Mouse (Mus musculus): Measurements from ENCODE around the gene Speer4c. TPM values are rescaled to one million over a fixed set of nuclear protein-coding genes. Genes with fewer than 3 reads are reported as not detected.
"Not testable (repeated sequence)": the region's sequence is repeated elsewhere in the genome, so short reads cannot be mapped to it uniquely, and the experiment has no call there.

Speer4c gene
- polyA plus RNA-seq (2012; ENCODE audit: insufficient read depth, insufficient read length, missing spikeins), result not detected in 2 replicates

DNA sequence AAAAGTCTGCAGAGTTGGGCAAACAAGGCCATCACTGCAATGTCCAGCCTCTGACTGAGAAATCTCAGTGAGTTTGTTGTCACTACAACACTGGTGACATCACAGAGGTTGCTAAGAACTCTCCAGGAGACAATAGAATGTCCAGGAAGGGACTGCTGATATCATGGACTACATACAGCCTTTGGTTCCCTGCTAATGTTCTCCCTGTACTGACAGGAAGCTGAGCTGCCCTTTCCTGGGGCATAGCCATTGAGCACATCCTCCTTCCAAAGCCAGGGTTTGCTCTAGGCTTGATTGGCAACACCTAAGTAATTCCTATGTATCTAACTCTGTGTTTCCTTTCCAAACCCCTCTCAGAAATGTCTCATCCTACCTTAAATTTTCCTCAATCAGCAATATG, at the start of gene Speer4c:
TSS of gene Speer4c (minus strand) at position 101 of the 400 bp plus-strand sequence.
- H3K27ac ChIP-seq (ENCODE audit: insufficient read depth, low read depth, low read length); H3K4me3 ChIP-seq (ENCODE audit: insufficient read depth, low read length); H3K4me1 ChIP-seq (ENCODE audit: control insufficient read depth, insufficient read depth, low read length): not testable (repeated sequence)

DNA sequence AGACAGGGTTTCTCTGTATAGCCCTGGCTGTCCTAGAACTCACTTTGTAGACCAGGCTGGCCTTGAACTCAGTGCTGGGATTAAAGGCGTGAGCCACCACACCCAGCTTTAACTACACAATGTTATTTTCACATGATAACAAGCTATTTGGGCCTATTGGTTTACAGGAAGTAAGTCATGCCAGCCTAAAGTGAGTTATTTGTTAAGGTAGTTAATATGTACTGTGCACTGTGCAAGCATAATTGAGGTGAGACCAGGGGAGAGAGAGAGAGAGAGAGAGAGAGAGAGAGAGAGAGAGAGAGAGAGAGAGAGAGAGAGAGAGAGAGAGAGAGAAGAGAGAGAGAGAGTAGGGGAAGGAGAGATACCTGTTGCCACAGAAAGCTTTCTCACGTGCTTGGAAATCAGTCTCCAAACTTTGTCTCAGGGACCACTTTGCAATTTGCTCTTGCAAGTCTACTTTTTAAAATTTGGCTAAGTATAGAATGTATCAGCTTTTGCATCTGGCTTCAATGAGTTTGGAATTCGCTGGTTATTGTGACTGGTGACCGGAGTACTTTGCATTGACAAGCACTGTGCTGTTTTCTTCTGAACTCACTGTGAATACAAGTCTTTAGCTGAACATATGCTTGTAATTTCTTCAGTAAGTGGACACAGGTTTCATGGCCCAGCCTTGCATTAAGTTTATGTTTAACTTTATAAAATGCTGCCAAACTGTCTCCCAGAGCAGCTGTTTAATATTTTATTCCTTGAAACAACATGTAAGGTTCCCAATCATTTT, 33.6 kb upstream of the Speer4c start:
- Histone ChIP-seq H3K27ac (ENCODE audit: insufficient read depth, low read depth, low read length) (no peak overlapping the region), H3K4me1 (ENCODE audit: control insufficient read depth, insufficient read depth, low read length) (no peaks in the 10 kb centered on the region), H3K4me3 (ENCODE audit: insufficient read depth, low read length) (no peak overlapping the region)
- no peak for TF ChIP-seq CTCF (IDR thresholded peaks at IDR 0.05; ENCODE audit: low read depth, low read length)
- TF ChIP-seq POLR2A (IDR thresholded peaks at IDR 0.05; ENCODE audit: borderline replicate concordance, low read depth, low read length), result no peak

DNA sequence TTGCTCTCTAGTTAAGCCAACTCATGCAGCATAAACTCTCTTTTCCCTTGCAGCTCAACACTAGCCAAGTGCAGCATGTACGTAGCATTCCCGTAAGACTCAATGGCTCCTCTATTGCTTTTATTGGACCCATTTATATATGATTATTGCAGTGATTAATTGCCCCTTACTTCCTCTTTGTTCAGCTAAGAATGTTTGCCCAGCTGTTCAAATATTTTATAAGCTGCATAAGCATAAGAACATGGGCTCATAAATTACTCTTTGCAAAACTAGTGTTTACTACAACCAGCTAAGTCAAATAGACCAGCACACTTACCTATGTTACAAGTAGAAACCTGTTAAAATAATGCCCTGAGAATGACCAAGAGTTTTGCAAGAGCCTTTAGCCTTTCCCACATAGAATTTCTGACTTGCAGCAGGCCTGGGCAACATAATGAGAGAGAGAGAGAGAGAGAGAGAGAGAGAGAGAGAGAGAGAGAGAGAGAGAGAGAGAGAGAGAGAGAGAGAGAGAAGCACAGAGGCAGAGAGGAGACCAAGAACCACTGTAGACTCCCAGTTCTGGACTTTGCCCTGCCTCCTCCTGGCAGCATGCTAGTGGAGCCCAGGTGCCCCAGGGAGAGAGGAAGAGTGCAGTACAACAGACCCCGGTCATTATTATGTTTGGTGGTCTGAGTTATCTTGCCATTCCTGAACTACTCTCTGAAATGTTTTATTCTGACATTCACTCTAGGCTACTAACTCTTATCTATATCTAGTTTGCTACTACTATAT, 20.2 kb upstream of the Speer4c start:
- Histone ChIP-seq H3K4me1 (ENCODE audit: control insufficient read depth, insufficient read depth, low read length) (no peaks in the 10 kb centered on the region), H3K27ac (ENCODE audit: insufficient read depth, low read depth, low read length) (no peak overlapping the region), H3K4me3 (ENCODE audit: insufficient read depth, low read length) (no peak overlapping the region)
- TF ChIP-seq CTCF (IDR thresholded peaks at IDR 0.05; ENCODE audit: low read depth, low read length) (no peak), POLR2A (IDR thresholded peaks at IDR 0.05; ENCODE audit: borderline replicate concordance, low read depth, low read length) (no peak)

DNA sequence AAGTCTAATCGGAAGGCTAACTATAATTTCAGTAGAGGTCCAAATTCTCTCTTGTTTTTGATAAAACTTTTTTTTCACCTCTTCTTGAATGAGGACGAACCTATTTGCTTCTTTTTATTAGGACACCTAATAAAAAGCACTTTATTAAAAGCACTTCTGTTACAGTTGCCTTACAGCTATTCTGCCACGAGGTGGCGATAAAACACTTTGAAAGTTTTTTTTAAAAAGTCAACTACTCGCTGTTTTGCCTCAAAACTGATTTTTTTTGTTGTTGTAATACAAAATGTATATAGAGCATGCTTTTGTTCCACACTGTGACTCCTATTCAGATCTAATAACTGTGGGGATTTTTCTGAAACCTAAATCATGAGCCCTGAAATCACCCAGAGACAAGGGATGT, 11.2 kb downstream of the Speer4c start:
- not testable (repeated sequence) for H3K4me1 ChIP-seq (ENCODE audit: control insufficient read depth, insufficient read depth, low read length); H3K27ac ChIP-seq (ENCODE audit: insufficient read depth, low read depth, low read length); H3K4me3 ChIP-seq (ENCODE audit: insufficient read depth, low read length)

DNA sequence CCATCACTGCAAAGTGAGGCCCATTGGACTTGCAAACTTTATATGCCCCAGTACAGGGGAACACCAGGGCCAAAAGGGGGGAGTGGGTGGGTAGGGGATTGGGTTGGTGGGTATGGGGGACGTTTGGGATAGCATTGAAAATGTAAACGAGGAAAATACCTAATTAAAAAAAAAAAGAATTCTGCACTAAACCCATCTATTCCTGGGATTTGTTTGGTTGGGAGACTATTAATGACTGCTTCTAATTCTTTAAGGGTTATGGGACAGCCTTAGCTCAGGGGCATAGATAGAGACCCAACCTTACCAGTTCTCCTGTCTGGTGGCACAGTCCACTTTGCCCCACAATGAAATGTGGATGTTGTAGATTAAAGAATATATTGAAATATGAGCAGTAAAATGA, 16.4 kb downstream of the Speer4c start:
- H3K4me3 ChIP-seq (ENCODE audit: insufficient read depth, low read length); H3K4me1 ChIP-seq (ENCODE audit: control insufficient read depth, insufficient read depth, low read length): not testable (repeated sequence)

DNA sequence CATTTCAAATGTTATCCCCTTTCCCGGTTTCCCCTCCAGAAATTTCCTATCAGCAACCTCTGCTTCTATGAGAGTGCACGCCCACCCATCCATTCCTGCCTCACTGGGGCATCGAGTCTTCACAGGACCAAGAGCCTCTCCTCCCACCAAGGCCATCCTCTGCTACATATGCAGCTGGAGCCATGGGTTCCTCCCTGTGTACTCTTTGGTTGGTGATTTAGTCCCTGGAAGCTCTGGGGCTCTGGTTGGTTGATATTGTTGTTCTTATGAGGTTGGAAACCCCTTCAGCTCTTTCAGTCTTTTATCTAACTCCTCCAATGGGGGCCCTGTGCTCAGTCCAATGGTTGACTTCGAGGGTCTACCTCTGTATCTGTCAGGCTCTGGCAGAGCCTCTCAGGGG, 22.2 kb downstream of the Speer4c start:
- H3K4me1 ChIP-seq (ENCODE audit: control insufficient read depth, insufficient read depth, low read length); H3K27ac ChIP-seq (ENCODE audit: insufficient read depth, low read depth, low read length); H3K4me3 ChIP-seq (ENCODE audit: insufficient read depth, low read length): not testable (repeated sequence)

More for the DNA sequence above, 16.4 kb downstream of the Speer4c start:
- H3K27ac ChIP-seq (ENCODE audit: insufficient read depth, low read depth, low read length), result not testable (repeated sequence)

DNA sequence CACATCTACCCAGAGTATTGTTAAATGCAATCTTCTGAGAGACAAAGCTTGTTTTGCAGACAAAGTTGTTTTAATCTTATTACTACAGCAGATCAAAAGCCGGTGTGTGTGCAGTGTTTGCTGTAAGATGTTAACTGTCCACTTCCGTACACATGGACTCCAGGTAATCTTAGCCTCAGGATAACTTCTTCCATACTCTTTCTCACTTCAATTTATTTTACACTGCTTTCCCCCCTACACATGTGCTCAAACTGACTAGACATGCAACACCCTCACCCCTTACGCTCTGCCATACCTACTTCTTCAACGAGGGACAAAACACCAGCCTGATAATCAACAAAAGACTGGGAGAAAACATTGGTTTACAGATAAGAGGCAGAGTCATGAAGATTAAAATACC, 23.2 kb downstream of the Speer4c start:
- H3K27ac ChIP-seq (ENCODE audit: insufficient read depth, low read depth, low read length); H3K4me1 ChIP-seq (ENCODE audit: control insufficient read depth, insufficient read depth, low read length); H3K4me3 ChIP-seq (ENCODE audit: insufficient read depth, low read length): not testable (repeated sequence)

DNA sequence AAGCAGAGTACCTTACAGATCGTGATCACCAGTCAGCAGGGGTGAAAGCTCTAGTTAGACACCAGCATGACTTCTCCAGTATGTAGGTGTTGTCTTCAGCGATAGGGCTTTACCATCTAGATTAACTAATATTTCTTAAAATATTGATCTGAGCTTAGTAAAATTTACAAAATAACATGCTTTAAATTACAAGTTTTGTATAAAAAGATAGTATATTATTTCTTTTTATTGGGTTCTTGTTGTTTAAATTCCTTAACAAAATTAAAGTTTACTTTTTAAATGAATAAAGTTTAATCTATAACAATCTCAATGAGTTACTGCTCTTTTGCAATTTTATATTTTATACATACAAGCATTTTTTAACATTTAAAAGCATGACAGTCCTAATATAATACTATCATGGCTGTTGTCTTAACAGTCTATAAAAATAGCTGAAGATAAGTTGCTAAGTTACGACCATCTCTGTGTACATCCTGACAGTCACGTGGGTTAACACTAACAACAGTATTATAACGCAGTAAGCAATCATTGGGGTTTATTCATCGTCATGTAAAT, 24.3 kb downstream of the Speer4c start:
- not testable (repeated sequence) for H3K27ac ChIP-seq (ENCODE audit: insufficient read depth, low read depth, low read length); H3K4me3 ChIP-seq (ENCODE audit: insufficient read depth, low read length); H3K4me1 ChIP-seq (ENCODE audit: control insufficient read depth, insufficient read depth, low read length)

DNA sequence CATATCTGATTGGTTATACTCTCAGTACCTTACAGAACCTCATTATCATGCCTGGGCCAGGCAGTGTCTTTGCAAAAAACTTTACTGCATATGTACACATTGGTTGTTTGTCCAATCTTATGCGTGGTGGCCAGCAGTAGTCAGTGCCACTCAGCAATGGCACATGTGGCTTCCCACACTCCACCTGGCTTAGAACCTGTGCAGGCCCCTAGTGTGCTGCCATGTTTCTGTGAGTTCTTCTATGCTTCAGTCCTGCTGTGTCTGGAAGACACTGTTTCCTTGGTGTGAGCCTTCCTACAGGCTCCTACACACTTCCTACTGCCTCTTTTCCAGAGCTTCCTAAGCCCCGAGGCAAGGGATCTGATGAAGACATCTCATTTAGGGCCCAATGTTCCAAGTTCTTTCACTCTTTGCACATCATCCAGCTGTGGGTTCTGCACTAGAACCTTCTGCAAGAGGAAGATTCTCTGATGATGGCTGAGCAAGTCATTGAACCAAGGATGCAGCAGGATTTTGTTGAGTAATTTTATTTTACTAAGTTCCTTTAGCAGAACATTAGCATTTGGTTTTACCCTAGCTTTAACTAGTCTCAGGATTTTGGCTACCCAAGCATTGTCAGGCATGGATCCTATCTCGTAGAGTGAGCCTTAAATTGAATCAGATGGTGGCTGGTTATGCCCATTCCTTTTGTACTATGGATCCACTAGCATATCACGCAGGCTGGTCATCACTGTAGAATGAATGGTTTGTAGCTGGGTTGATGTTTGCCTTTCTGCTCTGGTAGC, 25.0 kb downstream of the Speer4c start:
- not testable (repeated sequence) for H3K27ac ChIP-seq (ENCODE audit: insufficient read depth, low read depth, low read length); H3K4me3 ChIP-seq (ENCODE audit: insufficient read depth, low read length); H3K4me1 ChIP-seq (ENCODE audit: control insufficient read depth, insufficient read depth, low read length)

DNA sequence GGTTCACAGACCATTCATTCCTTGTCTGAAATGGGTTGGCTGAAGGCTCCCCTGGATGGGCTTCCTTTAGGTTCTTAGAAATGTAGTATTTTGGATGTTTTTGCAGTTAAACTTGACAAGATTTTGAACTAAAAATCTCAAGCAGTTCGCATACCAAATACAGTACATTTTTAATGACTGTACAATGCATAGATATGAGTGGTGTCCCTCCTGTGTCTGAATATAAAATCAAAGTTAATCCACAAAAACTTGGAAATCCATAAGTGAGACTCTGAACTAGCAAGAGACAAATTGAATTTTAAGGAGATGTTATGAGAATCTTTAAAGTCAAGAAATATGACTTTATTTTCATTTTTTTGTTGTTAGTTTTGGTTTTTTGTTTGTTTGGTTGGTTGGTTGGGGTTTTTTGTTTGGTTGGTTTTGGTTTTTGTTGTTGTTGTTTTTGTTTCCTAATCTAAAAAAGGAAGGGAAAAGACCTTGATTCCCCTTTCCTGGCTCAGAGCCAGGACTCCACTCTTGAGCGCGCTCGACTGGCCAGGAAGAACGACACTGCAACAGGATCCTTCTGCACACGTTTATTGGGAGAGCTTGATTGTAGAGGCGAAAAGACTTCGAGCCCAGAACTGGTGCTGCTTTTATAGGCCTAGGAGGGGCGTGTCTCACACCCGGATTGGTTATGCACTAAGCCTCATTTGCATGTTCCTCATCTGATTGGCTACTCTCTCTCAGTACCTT, 32.6 kb downstream of the Speer4c start:
- not testable (repeated sequence) for H3K4me1 ChIP-seq (ENCODE audit: control insufficient read depth, insufficient read depth, low read length); H3K27ac ChIP-seq (ENCODE audit: insufficient read depth, low read depth, low read length); H3K4me3 ChIP-seq (ENCODE audit: insufficient read depth, low read length)

DNA sequence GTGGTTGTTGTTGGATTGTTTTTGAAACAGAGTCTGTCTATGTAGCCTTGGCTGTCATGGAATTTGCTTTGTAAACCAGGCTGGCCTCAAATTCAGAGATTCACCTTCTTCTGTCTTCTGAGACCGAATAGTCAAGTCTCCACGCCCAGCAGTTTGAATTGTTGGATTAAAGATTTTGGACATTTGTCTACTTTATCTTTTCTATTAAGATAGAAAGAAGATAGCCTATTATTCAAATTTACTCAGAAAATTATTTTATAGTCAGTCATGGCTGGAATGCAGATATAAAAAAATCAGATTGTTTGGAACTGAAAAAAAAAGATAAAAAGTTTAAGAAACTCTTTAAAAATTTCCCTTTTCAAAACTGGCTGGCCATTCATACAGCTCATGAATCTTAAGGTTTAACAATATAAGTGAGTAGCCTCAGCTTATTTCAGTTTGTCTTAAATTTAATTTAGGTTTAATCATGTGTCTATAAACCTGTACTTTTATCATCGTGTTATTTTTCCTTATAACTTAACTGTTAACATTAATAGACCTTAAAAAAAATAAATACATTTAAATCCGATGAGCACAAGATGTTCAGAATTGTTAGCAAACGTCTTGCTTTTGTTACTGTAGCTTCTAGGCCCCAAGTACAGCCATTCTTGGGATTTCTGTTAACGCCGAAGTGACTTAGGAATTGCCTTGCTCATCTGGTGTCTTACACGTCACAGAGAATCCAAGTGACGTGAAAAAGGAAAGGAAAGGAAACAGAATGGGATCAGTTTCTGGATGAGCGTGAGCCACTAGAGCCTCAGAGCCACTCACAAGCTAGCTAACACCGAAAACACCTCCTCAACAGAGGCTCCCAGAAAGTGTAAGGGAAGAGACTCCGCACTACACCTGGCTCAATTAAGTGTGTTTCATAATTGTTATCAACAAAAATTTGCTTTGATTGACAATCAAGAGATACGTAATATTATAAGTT, 33.8 kb downstream of the Speer4c start:
- H3K27ac ChIP-seq (ENCODE audit: insufficient read depth, low read depth, low read length); H3K4me3 ChIP-seq (ENCODE audit: insufficient read depth, low read length); H3K4me1 ChIP-seq (ENCODE audit: control insufficient read depth, insufficient read depth, low read length): not testable (repeated sequence)

DNA sequence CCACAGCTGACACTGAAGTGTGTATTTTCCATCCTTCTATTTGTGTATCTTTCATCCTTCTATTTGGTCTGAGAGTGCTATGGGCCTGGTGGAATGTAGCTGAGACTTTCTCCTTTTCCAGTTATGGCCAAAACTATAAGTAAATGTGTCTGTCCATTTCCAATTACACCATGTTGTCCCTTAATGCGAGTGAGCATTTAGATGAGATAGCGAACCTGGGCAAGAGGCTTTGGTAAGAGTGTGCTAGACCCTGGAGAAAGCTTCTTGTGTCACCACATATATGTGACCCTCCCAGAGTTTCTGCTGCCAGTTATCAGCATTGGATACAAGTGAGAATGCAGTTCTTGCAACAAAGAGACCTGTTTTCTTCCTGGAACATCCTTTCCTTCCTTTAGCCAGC, 35.2 kb downstream of the Speer4c start:
- not testable (repeated sequence) for H3K4me1 ChIP-seq (ENCODE audit: control insufficient read depth, insufficient read depth, low read length); H3K4me3 ChIP-seq (ENCODE audit: insufficient read depth, low read length); H3K27ac ChIP-seq (ENCODE audit: insufficient read depth, low read depth, low read length)

DNA sequence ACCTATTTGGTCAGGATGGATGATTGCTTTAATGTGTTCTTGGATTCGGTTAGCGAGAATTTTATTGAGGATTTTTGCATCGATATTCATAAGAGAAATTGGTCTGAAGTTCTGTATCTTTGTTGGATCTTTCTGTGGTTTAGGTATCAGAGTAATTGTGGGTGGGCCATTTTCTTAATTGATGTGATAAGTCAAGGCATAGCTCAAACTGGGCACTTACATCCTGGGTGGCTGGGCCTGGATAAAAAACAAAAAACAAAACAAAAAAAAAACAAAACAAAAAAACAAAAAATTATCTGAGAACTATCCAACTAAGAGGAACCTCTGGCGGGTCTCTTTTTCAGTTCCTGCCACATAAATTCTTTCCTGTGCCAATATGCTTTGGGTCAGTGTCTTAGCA, 36.3 kb downstream of the Speer4c start:
- H3K4me1 ChIP-seq (ENCODE audit: control insufficient read depth, insufficient read depth, low read length); H3K27ac ChIP-seq (ENCODE audit: insufficient read depth, low read depth, low read length); H3K4me3 ChIP-seq (ENCODE audit: insufficient read depth, low read length): not testable (repeated sequence)

All from bone marrow macrophage, adult 2 months (primary cell).